Mouse (Mus musculus) liver, embryonic 15.5 days (tissue): ENCODE measurements around the gene Gabbr2. TPM values are rescaled to one million over a fixed set of nuclear protein-coding genes. Genes with fewer than 3 reads are reported as not detected.
A peak's percentile ranks its signal among the peaks of the same experiment; 100 is the strongest.

Source experiments
- ATAC-seq: fragments of 200-750 bp; cut with Nextera tagmentation; 2 replicates; pipeline ENCODE4 v1.8.0; 2017; ENCODE audit warnings: moderate number of reproducible peaks, mild to moderate bottlenecking, moderate library complexity; ENCODE audit not compliant: insufficient read depth
- H3K27ac ChIP-seq: fragments of 300-500 bp; sonication (generic); replicated peaks from 2 replicates; pipeline ENCODE4 v1.5.1; 2015; ENCODE audit warnings: mild to moderate bottlenecking, inconsistent platforms
- H3K27me3 ChIP-seq: fragments of 300-500 bp; sonication (generic); 2 replicates; pipeline ENCODE4 v1.6.1; 2015; ENCODE audit warnings: mild to moderate bottlenecking, inconsistent platforms
- H3K36me3 ChIP-seq: fragments of 300-500 bp; sonication (generic); replicated peaks from 2 replicates; pipeline ENCODE4 v1.6.1; 2015; ENCODE audit warnings: moderate library complexity, mild to moderate bottlenecking, inconsistent platforms
- H3K4me1 ChIP-seq: fragments of 300-500 bp; sonication (generic); replicated peaks from 2 replicates; pipeline ENCODE4 v1.6.1; 2015; ENCODE audit warnings: inconsistent platforms
- H3K4me2 ChIP-seq: fragments of 300-500 bp; sonication (generic); 2 replicates; pipeline ENCODE4 v1.6.1; 2015; ENCODE audit warnings: moderate library complexity, mild to moderate bottlenecking, inconsistent platforms
- H3K4me3 ChIP-seq: fragments of 300-500 bp; sonication (generic); replicated peaks from 2 replicates; pipeline ENCODE4 v1.5.1; 2015; ENCODE audit warnings: mild to moderate bottlenecking, inconsistent platforms
- H3K9ac ChIP-seq: fragments of 300-500 bp; sonication (generic); 2 replicates; pipeline ENCODE4 v1.6.1; 2015; ENCODE audit warnings: moderate library complexity, mild to moderate bottlenecking, inconsistent platforms
- H3K9me3 ChIP-seq: fragments of 300-500 bp; sonication (generic); replicated peaks from 2 replicates; pipeline ENCODE4 v1.6.1; 2016; ENCODE audit warnings: inconsistent platforms
- WGBS: fragments of 180-500 bp; shearing (Covaris S2); methylation state at CpG from one replicate; pipeline ENCODE4 v1.1.7; 2015; ENCODE audit warnings: mixed read lengths; ENCODE audit not compliant: insufficient replicate concordance; 5-methylcytosine and 5-hydroxymethylcytosine counted together
- polyA plus RNA-seq: library from polyadenylated mRNA; unstranded; fragments of >200 nt; fragmentation: Nextera tagmentation; extraction: Ambion mirVana; gene quantifications from 2 replicates; pipeline ENCODE4 v1.2.1, GENCODE M21; 2015

Gene Gabbr2
- polyA plus RNA-seq = 0.02 TPM in 1 of 2 replicates, not detected in the other

DNA sequence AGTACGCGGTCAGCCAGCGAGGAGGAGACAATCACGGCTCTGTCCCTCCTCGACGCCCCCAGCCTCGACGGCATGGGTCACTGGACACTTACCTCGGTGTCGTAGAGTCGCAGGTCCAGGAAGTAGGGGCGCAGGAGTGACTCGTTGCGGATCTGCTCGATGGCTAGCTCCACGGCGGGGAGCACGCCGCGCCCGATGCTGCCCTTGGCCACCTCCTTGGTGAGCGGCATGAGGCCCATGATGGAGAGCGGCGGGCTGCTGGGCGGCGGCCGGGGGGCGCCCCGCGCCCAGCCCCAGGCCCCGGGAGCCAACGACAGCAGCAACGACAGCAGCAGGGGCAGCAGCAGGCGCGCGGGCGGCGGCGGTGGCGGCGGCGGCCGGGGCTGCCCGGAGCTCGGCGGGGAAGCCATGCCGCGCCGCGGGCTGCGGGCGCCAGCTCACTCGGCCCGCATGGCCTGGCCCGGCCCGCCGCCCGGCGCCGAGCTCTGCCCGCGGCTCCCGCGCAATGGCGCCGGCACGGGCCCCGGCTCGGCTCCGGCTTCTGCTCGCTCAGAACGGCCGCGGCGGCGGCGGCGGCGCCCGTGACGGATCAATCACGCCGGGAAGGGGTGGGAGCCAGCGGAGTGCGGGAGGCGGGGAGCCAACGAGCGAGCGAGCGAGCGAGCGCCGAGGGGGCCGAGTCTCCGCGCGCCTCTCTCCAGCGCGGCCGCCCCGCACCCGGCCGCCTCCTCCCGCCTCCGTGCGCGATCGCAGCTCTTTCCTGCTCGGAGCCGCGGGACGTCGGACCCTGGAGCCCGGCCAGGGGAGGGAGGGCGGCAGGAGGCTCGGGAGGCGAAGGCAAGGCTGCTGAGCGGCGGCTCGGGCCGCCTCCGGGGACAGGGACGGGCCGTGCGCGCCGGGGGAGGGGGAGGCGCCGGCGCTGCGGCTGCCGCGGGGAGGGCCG lies at the start of gene Gabbr2:
Gene Gabbr2, minus strand, starts transcription at position 858 of the 943 bp plus-strand sequence.
- Histone ChIP-seq H3K4me3 (peak within 1 kb of the TSS; percentile 38), H3K4me1 (0 out of 2 replicates have a peak, but pooled peaks cover 2% of the 10 kb centered on the region), H3K36me3 (no peaks in the 10 kb centered on the region), H3K27ac (no peak within 1 kb of the TSS), H3K9me3 (no peaks in the 10 kb centered on the region), H3K9ac (no peak within 1 kb of the TSS), H3K4me2 (peak within 1 kb of the TSS; percentile 58), H3K27me3 (peaks cover 69% of the 10 kb centered on the region)
- no peak for ATAC-seq
- WGBS = 2% methylated on average over 123 of the region's 134 CpGs

- 77% methylated on average over 10 of the region's 10 CpGs for WGBS
- Histone ChIP-seq H3K4me2 (no peak overlapping the region), H3K27me3 (no peaks in the 10 kb centered on the region), H3K9ac (no peak overlapping the region), H3K4me1 (no peaks in the 10 kb centered on the region), H3K27ac (no peak overlapping the region), H3K9me3 (no peaks in the 10 kb centered on the region), H3K36me3 (no peaks in the 10 kb centered on the region), H3K4me3 (no peak overlapping the region)
- no peak for ATAC-seq
These were observed 47.9 kb upstream of the Gabbr2 start for GRCm38 (mm10) chr4:47039586-47039985.

DNA sequence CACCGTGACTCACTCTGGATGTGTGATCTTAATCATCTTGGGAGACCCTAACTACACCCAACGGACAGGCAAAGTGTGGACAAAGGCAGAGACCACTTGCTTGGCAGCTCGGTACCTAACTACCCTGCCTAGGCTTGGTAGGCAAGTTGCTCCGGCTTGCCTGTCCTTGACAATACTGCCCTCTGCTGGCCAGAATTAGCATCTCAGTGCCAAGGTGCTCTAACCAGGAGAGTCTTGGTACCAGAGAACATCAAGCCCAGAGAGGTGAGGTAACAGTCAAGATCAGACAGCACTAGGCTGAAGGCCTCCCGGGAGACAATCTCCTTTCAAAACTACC lies 45.6 kb upstream of the Gabbr2 start:
- Histone ChIP-seq H3K36me3 (no peaks in the 10 kb centered on the region), H3K4me3 (no peak overlapping the region), H3K4me1 (no peaks in the 10 kb centered on the region), H3K9ac (no peak overlapping the region), H3K27me3 (no peaks in the 10 kb centered on the region), H3K9me3 (no peaks in the 10 kb centered on the region), H3K4me2 (no peak overlapping the region), H3K27ac (no peak overlapping the region)
- ATAC-seq = peak; percentile 22; the same call in 1 of the 2 replicates
- WGBS = 7% methylated on average over 5 of the region's 5 CpGs

DNA sequence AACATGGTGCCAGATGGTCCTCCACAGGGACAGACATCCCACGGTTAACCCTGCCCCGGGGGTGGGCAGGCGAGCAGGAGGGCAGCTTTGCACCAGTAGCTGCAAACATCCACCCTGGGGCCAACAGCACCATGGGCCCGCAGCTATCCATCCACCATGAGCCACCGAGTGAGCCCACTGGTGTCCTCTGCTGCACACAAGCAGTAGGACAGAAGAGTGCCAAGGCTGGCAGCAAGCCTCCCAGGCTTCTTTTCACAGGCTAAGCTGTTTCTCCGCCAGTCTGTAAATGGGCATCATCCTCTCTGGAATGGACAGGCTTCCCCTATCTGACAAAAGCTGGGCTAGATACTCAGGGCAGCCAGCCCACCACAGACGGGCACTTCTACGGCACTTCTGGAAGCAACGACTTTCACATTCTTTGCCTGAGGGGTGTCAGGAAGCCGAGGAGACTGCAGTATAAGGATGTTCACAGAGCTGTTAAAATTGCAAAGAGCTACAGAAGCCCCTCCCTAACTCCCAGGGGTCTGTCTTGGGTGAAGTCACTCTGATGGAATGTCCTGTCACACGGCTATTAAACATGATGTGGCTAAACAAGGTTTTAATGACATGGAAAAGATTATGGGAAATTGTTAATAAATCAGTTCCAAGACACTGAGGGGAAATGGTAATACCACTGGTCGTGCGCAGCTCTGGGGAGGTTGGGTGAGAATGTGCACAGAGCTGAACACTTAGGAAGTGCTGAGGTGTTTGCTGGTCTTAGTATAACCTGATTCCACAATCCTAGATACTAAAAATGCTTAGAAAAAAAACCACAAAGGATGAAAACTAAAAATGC lies 45.0 kb upstream of the Gabbr2 start:
- Histone ChIP-seq H3K27me3 (no peaks in the 10 kb centered on the region), H3K27ac (no peak overlapping the region), H3K36me3 (no peaks in the 10 kb centered on the region), H3K4me3 (no peak overlapping the region), H3K4me1 (no peaks in the 10 kb centered on the region), H3K4me2 (no peak overlapping the region), H3K9ac (no peak overlapping the region), H3K9me3 (no peaks in the 10 kb centered on the region)
- no peak for ATAC-seq
- 55% methylated on average over 13 of the region's 13 CpGs for WGBS

GRCm38 (mm10) chr4:47035536-47035935 lies 43.9 kb upstream of the Gabbr2 start:
- no peak overlapping the region for H3K4me2 ChIP-seq
- no peak overlapping the region for H3K4me3 ChIP-seq
- H3K27me3 ChIP-seq = no peaks in the 10 kb centered on the region
- H3K27ac ChIP-seq = no peak overlapping the region
- no peak for ATAC-seq
- no peak overlapping the region for H3K9ac ChIP-seq
- H3K36me3 ChIP-seq = no peaks in the 10 kb centered on the region
- WGBS = 60% methylated on average over 14 of the region's 14 CpGs
- H3K4me1 ChIP-seq = no peaks in the 10 kb centered on the region
- H3K9me3 ChIP-seq = no peaks in the 10 kb centered on the region

GRCm38 (mm10) chr4:47032171-47032570 lies 40.5 kb upstream of the Gabbr2 start:
- Histone ChIP-seq H3K4me1 (no peaks in the 10 kb centered on the region), H3K27ac (no peak overlapping the region), H3K9me3 (no peaks in the 10 kb centered on the region), H3K27me3 (no peaks in the 10 kb centered on the region), H3K4me2 (no peak overlapping the region), H3K9ac (no peak overlapping the region), H3K36me3 (no peaks in the 10 kb centered on the region), H3K4me3 (no peak overlapping the region)
- 72% methylated on average over 8 of the region's 8 CpGs for WGBS
- ATAC-seq = no peak

DNA sequence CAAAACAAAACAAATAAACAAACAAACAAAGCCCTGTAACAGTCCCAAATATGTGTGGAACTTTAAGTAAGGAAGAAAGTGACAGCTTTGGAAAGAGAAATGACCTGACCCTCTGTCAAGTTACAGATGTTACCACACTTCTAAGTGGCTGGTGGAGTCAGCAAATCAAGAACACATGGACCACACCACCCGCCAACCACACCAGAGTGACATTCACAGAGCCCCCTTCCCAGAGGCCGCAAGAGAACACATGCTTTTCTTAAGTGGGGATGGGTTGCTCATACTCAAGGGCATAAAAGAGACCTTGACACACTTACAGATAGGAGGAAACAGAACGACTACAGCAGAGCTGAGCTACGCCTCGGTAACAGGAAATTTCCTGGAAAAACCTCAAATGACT lies 37.1 kb upstream of the Gabbr2 start:
- Histone ChIP-seq H3K4me3 (no peak overlapping the region), H3K36me3 (no peaks in the 10 kb centered on the region), H3K9ac (no peak overlapping the region), H3K9me3 (no peaks in the 10 kb centered on the region), H3K4me2 (no peak overlapping the region), H3K27ac (no peak overlapping the region), H3K4me1 (no peaks in the 10 kb centered on the region), H3K27me3 (no peaks in the 10 kb centered on the region)
- no peak for ATAC-seq
- 55% methylated on average over 5 of the region's 5 CpGs for WGBS

- ATAC-seq = no peak
- 0 out of 2 replicates have a peak, but pooled peaks cover 2% of the 10 kb centered on the region for H3K4me1 ChIP-seq
- 63% methylated on average over 6 of the region's 6 CpGs for WGBS
These were observed 32.3 kb upstream of the Gabbr2 start for GRCm38 (mm10) chr4:47023949-47024348.

DNA sequence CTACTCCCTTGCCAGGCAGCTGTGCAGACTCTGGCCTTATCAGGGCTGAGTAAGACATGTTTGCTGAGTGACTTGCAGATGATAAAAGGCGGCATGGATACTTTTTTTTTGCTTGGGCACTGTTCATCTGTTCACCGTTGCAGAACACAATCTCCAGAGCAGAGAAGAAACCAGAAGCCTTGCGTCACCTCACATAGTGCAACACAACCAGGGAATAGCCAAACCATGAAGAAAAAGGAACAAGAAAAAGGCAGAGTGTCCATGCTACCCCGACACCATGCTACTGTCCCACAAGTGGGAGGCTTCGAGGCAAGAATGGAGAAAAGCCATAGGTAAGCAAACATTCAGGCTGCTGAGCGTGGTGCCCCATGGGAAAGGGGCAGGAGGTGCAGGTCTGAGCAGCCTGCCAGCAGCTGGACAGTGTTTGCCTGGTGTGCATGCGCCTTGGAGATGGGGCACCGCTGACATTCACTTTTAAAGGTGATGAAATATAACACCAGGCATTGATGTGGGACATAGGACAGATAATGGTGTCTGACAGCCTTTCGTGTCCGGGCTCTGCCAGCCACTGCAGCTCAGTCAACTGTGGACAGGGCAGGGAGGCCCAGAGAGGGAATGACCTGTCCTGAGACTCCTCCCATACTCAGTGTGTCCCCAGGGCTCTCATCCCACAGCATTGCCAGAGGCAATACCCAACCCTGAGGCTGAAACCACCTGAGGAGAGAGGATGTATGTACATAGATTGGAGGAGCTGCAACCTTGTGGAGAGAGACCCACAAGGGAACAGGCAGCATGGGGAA lies 31.3 kb upstream of the Gabbr2 start:
- Histone ChIP-seq H3K9ac (no peak overlapping the region), H3K4me3 (no peak overlapping the region), H3K27ac (no peak overlapping the region), H3K27me3 (no peaks in the 10 kb centered on the region), H3K36me3 (no peaks in the 10 kb centered on the region), H3K9me3 (no peaks in the 10 kb centered on the region), H3K4me1 (0 out of 2 replicates have a peak, but pooled peaks cover 2% of the 10 kb centered on the region), H3K4me2 (no peak overlapping the region)
- ATAC-seq = no peak
- 49% methylated on average over 10 of the region's 10 CpGs for WGBS

More at GRCm38 (mm10) chr4:47023949-47024348, 32.3 kb upstream of the Gabbr2 start:
- no peak overlapping the region for H3K27ac ChIP-seq
- no peaks in the 10 kb centered on the region for H3K36me3 ChIP-seq
- no peak overlapping the region for H3K4me2 ChIP-seq
- no peak overlapping the region for H3K4me3 ChIP-seq
- no peaks in the 10 kb centered on the region for H3K27me3 ChIP-seq
- no peaks in the 10 kb centered on the region for H3K9me3 ChIP-seq
- H3K9ac ChIP-seq = no peak overlapping the region

- ATAC-seq = no peak
- Histone ChIP-seq H3K9me3 (no peaks in the 10 kb centered on the region), H3K4me2 (no peak overlapping the region), H3K27me3 (no peaks in the 10 kb centered on the region), H3K4me1 (0 out of 2 replicates have a peak, but pooled peaks cover 2% of the 10 kb centered on the region), H3K36me3 (no peaks in the 10 kb centered on the region), H3K4me3 (no peak overlapping the region), H3K27ac (no peak overlapping the region), H3K9ac (no peak overlapping the region)
- 4% methylated on average over 5 of the region's 5 CpGs for WGBS
These were observed 28.9 kb upstream of the Gabbr2 start for GRCm38 (mm10) chr4:47020563-47020962.
